Mouse (Mus musculus): ENCODE measurements at regions not wholly inside any gene's neighbourhood (a gene's known extent, or its start where the extent isn't known, plus 50 kb on each side); places are given as distances from the start of the nearest gene placed in this dataset.

- Histone ChIP-seq H3K27ac (ENCODE audit: insufficient read depth, low read depth) (no peak overlapping the region), H3K4me1 (ENCODE audit: control insufficient read depth in 1 of 2, insufficient read depth in 2 of 2) (no peaks in the 10 kb centered on the region), H3K79me2 (replicated peaks; ENCODE audit: control insufficient read depth, extremely low read depth, insufficient read depth, poor library complexity, severe bottlenecking) (no peaks in the 10 kb centered on the region), H3K9me3 (replicated peaks; ENCODE audit: low read length) (no peaks in the 10 kb centered on the region), H3K36me3 (replicated peaks in 1 of 2; ENCODE audit: control insufficient read depth in 1 of 2, insufficient read depth in 1 of 2, low read length in 1 of 2) (no peaks in the 10 kb centered on the region), H3K9ac (ENCODE audit: insufficient read depth, low read depth) (no peak overlapping the region), H3K4me2 (ENCODE audit: insufficient read depth, low read depth, poor library complexity, severe bottlenecking) (no peak overlapping the region), H3K4me3 (replicated peaks in 1 of 3; ENCODE audit: low read depth in 2 of 3, low read length in 2 of 3, poor library complexity in 1 of 3) (no peak overlapping the region), H3K27me3 (replicated peaks) (no peaks in the 10 kb centered on the region)
- dilution Hi-C loops (cut with MboI; ENCODE audit: extremely low pct_ligation_motif_present, extremely low pct_unique_long_range_greater_than_20kb, low sequenced_read_pairs) (no loop called here), in situ Hi-C loops (cut with MboI; ENCODE audit: low pct_ligation_motif_present, low pct_unique_long_range_greater_than_20kb, low sequenced_read_pairs) (no loop called here)
- TF ChIP-seq USF1 (IDR thresholded peaks at IDR 0.05; ENCODE audit: low read depth, low read length) (no peak), MXI1 (IDR thresholded peaks at IDR 0.05; ENCODE audit: low read depth, low read length) (no peak), ZNF384 (IDR thresholded peaks at IDR 0.05; ENCODE audit: low read depth, low read length) (no peak), MYC (IDR thresholded peaks at IDR 0.05; ENCODE audit: low read depth, low read length) (no peak), ZKSCAN1 (IDR thresholded peaks at IDR 0.05; ENCODE audit: borderline replicate concordance, low read depth, low read length) (no peak), RAD21 (IDR thresholded peaks at IDR 0.05; ENCODE audit: low read depth, low read length) (no peak), GABPA (IDR thresholded peaks at IDR 0.05; ENCODE audit: insufficient replicate concordance, low read depth, low read length) (no peak), NRF1 (IDR thresholded peaks at IDR 0.05; ENCODE audit: low read depth, low read length) (no peak), NELFE (IDR thresholded peaks at IDR 0.05; ENCODE audit: low read depth, low read length) (no peak), MAFK (IDR thresholded peaks at IDR 0.05; ENCODE audit: insufficient replicate concordance, low read length) (no peak), TCF12 (IDR thresholded peaks at IDR 0.05; ENCODE audit: low read depth, low read length) (no peak), POLR2AphosphoS2 (IDR thresholded peaks at IDR 0.05; ENCODE audit: low read depth, low read length) (no peak), CHD1 (IDR thresholded peaks at IDR 0.05; ENCODE audit: low read depth, low read length) (no peak), ETS1 (conservative IDR thresholded peaks at IDR 0.05; ENCODE audit: low read depth, low read length) (no peak), PAX5 (IDR thresholded peaks at IDR 0.05; ENCODE audit: low read length) (no peak), CHD2 (IDR thresholded peaks at IDR 0.05; ENCODE audit: low read length) (no peak), BHLHE40 (IDR thresholded peaks at IDR 0.05; ENCODE audit: low read depth, low read length) (no peak), JUND (conservative IDR thresholded peaks at IDR 0.05; ENCODE audit: low read depth, low read length) (no peak)
- no peak for DNase-seq (ENCODE audit: extremely low read depth)
Observed at GRCm38 (mm10) chr11:64313241-64313640, 121.9 kb upstream of the Hs3st3a1 start.

DNA sequence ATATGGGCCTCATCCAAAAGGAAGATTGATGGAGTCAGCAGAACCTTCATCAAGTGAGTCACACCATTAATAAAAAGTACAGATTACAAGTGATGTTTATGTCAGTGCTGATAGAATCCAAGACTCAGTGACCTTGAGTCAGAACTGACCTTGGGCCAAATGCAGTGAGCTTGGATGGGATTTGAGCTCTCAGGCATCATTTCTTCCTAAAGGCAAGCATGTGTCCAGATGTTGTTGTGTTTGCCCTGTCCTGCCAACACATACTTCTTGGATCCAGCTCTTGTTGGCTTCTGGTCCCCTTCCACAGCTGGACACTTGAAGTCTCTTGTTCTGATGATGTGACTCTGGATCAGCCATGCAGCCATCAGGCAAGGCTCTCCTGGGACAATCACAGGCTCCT is 125.3 kb upstream of the Hs3st3a1 start:
- H3K9ac ChIP-seq (ENCODE audit: insufficient read depth, low read depth), result no peak overlapping the region
- no peaks in the 10 kb centered on the region for H3K79me2 ChIP-seq (replicated peaks; ENCODE audit: control insufficient read depth, extremely low read depth, insufficient read depth, poor library complexity, severe bottlenecking)
- H3K27me3 ChIP-seq (replicated peaks), result no peaks in the 10 kb centered on the region
- no peak overlapping the region for H3K27ac ChIP-seq (ENCODE audit: insufficient read depth, low read depth)
- H3K4me1 ChIP-seq (ENCODE audit: control insufficient read depth in 1 of 2, insufficient read depth in 2 of 2), result no peaks in the 10 kb centered on the region
- H3K4me2 ChIP-seq (ENCODE audit: insufficient read depth, low read depth, poor library complexity, severe bottlenecking), result no peak overlapping the region
- in situ Hi-C loops (cut with MboI; ENCODE audit: low pct_ligation_motif_present, low pct_unique_long_range_greater_than_20kb, low sequenced_read_pairs) (no loop called here), dilution Hi-C loops (cut with MboI; ENCODE audit: extremely low pct_ligation_motif_present, extremely low pct_unique_long_range_greater_than_20kb, low sequenced_read_pairs) (no loop called here)
- H3K9me3 ChIP-seq (replicated peaks; ENCODE audit: low read length), result no peaks in the 10 kb centered on the region
- DNase-seq (ENCODE audit: extremely low read depth), result no peak
- no peaks in the 10 kb centered on the region for H3K36me3 ChIP-seq (replicated peaks in 1 of 2; ENCODE audit: control insufficient read depth in 1 of 2, insufficient read depth in 1 of 2, low read length in 1 of 2)
- H3K4me3 ChIP-seq (replicated peaks in 1 of 3; ENCODE audit: low read depth in 2 of 3, low read length in 2 of 3, poor library complexity in 1 of 3), result no peak overlapping the region
- TF ChIP-seq CHD1 (IDR thresholded peaks at IDR 0.05; ENCODE audit: low read depth, low read length) (no peak), EP300 (IDR thresholded peaks at IDR 0.05; ENCODE audit: low read length) (no peak), HCFC1 (IDR thresholded peaks at IDR 0.05; ENCODE audit: low read depth, low read length) (no peak), E2F4 (IDR thresholded peaks at IDR 0.05; ENCODE audit: insufficient replicate concordance, low read depth, low read length) (no peak), UBTF (IDR thresholded peaks at IDR 0.05; ENCODE audit: low read depth, low read length) (no peak), GABPA (IDR thresholded peaks at IDR 0.05; ENCODE audit: insufficient replicate concordance, low read depth, low read length) (no peak), JUN (IDR thresholded peaks at IDR 0.05; ENCODE audit: insufficient read depth, low read depth, low read length) (no peak), USF1 (IDR thresholded peaks at IDR 0.05; ENCODE audit: low read depth, low read length) (no peak), ETS1 (conservative IDR thresholded peaks at IDR 0.05; ENCODE audit: low read depth, low read length) (no peak), MAZ (IDR thresholded peaks at IDR 0.05; ENCODE audit: low read depth, low read length) (no peak), NRF1 (IDR thresholded peaks at IDR 0.05; ENCODE audit: low read depth, low read length) (no peak), TCF12 (IDR thresholded peaks at IDR 0.05; ENCODE audit: low read depth, low read length) (no peak), IRF4 (IDR thresholded peaks at IDR 0.05; ENCODE audit: low read depth, low read length) (no peak), PAX5 (IDR thresholded peaks at IDR 0.05; ENCODE audit: low read length) (no peak), ELF1 (IDR thresholded peaks at IDR 0.05; ENCODE audit: low read depth, low read length) (no peak)

Measured in CH12.LX (cell line).